Mouse (Mus musculus): Measurements from ENCODE around the gene Prss56. TPM values are rescaled to one million over a fixed set of nuclear protein-coding genes. Genes with fewer than 3 reads are reported as not detected.

Prss56 gene
- not detected for total RNA-seq (2021)
- long read RNA-seq, experiment 1 = 0 reads
- long read RNA-seq, experiment 2, partial matches to known transcripts = 0 of 1 reads
- long read RNA-seq, experiment 2, other reads (novel, unspliced or antisense) = 0 of 1 reads

DNA sequence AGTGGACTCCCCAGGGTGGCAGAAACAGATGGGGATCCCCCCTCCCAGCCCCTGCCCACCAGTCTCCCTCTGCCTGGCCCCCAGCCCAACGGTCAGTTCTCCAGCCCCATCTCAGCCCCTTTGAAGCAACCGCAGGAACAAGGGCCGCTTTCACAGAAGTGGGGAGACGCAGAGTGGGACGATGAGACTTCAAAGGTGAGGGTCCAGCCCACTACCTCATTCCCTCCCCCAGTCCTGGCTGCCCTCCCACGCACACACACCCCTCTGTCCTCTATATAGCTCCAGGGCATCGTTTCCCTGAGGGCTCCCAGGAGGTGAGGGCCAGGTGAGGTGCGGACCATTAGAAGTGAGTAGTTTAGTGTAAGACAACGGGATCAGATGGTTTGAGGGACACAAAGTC, at the start of gene Prss56:
Gene Prss56, plus strand, starts transcription at position 301 of the 400 bp plus-strand sequence.
- no peak for DNase-seq (ENCODE audit: low spot score in 2 of 2)

DNA sequence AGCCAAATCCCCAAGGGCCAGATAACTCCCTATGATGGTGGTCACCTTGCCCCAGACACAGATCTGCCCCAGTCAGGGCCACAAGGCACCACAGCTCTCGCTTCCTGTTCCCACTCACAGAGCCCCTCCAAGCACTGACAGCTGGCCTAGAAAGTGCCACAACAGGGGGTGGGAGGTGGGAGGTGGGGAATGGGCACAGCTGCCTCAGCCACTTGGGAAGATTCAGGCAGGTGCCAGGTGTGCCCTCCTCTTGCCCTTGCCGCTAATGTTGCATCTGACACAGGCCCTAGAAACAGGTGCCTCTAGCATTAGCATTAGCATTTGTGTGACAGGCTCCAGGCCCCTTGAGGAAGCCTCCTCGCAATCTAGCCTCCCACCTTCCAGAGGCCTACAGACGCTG, 41.6 kb upstream of the Prss56 start:
- no peak for DNase-seq (ENCODE audit: low spot score in 2 of 2)

DNA sequence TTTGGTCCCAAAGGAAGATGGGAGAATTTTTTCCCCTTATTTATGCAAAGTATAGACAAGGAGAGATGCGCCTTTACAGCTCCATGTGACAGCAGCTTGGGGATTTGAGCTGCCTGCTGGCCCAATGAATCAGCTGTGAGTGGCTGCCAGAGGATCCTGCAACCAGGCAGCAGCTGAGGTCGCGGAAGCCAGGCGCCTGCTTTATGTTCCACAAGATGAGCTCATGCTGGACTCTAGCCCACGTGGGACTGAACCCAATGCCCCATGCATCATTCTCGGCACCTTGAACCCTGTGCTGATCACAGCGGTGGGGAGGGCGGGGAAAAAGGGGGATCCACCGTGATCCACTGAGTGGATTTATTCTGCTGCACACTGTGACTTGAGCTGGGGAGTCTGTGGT, 40.7 kb upstream of the Prss56 start:
- peak in 1 of 2 experiments; percentile 39 for DNase-seq (ENCODE audit: low spot score in 2 of 2)

GRCm38 (mm10) chr1:87143141-87143540, 40.0 kb upstream of the Prss56 start:
- DNase-seq (ENCODE audit: low spot score in 2 of 2) = no peak

DNA sequence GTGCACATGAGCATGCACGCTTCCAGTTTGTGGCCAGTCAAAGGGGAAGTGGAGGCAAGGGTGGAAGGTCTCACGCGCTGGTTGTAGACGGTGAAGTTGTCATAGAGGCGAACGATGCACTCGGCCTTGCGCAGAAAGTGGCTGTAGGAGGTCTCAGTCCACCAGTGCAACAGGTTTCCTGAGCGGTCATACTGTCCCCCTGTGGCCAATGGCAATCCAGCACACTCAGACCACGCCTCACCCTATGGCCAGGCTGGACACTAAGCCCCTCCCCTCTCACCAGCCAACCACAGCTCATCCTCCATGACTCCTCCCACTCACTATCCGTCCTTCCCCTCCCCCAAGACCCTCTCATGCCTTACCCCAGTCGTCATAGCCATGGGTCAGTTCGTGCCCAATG, 33.7 kb upstream of the Prss56 start:
- DNase-seq (ENCODE audit: low spot score in 2 of 2) = no peak

DNA sequence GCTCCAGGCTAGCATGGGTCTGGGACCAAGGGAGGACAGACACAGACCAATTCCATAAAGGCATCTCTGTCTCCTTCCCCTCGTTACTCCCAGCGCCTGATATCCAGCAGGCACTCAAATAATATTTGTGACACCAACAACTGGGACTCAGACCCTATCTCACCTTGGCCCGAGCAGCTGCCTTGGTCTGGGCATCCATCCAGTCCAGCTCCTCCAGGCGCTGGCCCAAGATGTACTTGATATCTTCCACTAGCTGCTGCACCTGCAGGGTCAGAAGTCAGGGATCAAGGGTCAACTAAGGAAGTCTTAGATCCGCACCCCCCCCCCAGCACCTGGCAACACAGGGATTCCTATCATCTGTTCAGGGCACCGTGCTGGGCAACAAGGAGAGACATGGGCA, 31.8 kb upstream of the Prss56 start:
- DNase-seq (ENCODE audit: low spot score in 2 of 2) = no peak

DNA sequence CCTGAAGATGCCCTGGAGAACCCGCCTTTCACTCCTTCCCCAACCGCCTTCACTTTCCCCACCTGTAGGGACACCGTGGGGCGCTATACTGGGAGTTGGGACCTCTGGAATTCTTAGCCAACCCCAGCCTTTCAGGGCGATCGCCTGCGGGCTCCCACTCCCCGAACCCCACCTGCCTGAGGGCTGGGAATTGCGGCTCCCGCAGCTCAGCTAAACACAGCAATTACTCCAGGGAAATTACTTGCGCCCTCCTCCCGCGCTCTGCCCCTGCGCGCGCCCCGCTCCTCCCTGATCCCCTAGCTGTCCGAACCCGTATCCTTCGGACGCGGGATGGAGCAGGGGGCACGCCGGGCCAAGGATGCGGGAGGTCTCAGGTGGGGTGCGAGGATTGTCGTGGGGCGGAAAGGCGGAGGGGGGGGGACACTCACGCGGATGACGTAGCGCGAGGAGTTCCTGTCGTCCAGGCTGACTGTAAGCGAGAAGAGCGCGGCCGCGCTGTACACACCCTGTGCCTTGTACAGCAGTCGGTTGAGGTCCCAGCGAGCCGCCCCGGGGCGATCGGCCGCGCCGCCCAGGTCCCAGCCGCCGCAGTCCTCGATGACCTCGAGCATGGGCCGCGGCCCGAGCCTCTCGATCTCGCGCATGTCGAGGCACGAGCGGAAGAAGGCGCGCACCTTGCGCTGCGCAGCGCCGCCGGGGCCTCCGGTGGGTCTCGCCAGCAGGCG, 29.2 kb upstream of the Prss56 start:
- no peak for DNase-seq (ENCODE audit: low spot score in 2 of 2)

GRCm38 (mm10) chr1:87154501-87155120, 28.5 kb upstream of the Prss56 start:
- DNase-seq (ENCODE audit: low spot score in 2 of 2) = no peak

- DNase-seq (ENCODE audit: low spot score in 2 of 2) = no peak
These were observed 27.4 kb upstream of the Prss56 start for GRCm38 (mm10) chr1:87155531-87156198.

- DNase-seq (ENCODE audit: low spot score in 2 of 2) = no peak
These were observed 26.9 kb upstream of the Prss56 start, which contains the start of gene Ecel1 for GRCm38 (mm10) chr1:87156199-87156587. TSS of gene Ecel1 (minus strand) at chr1:87156521.

- no peak for DNase-seq (ENCODE audit: low spot score in 2 of 2)
These were observed 23.7 kb upstream of the Prss56 start for GRCm38 (mm10) chr1:87159396-87159795.

DNA sequence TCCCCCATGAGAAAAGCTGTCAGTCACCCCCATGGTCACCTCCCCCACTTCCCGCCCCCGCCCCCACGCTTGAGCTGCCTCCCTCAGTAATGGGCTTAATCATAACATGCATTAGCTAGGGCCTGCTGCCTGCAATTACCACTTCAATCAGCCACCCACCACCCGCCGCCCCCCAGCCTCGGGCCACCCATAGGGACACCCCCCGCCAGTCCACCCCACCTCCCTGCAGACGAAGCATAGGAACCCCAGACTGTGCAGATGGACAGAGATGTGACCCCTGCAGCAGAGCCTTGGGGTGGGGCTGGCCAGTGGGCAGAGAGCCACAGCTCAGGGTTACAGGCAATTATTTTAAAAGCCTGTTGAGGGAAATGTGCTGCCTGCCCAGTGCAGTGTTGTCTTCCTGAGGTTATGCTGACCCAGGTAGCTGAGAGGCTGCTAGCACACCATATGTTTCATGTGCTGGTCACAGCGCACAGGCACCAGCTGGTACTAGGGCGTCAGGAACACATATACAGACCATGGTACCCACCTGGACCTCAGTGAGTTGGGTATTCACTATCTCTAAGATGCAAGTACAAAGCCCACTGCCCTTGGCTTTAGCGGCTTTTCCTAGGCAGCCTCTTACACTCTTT, 18.8 kb upstream of the Prss56 start:
- DNase-seq (ENCODE audit: low spot score in 2 of 2) = no peak

GRCm38 (mm10) chr1:87164796-87165184, 18.3 kb upstream of the Prss56 start:
- no peak for DNase-seq (ENCODE audit: low spot score in 2 of 2)

- no peak for DNase-seq (ENCODE audit: low spot score in 2 of 2)
These were observed 12.7 kb upstream of the Prss56 start for GRCm38 (mm10) chr1:87170458-87170857.

- DNase-seq (ENCODE audit: low spot score in 2 of 2) = no peak
These were observed 11.8 kb upstream of the Prss56 start for GRCm38 (mm10) chr1:87171312-87171711.

GRCm38 (mm10) chr1:87172316-87172715, 10.8 kb upstream of the Prss56 start:
- no peak for DNase-seq (ENCODE audit: low spot score in 2 of 2)

GRCm38 (mm10) chr1:87174006-87174955, 8.8 kb upstream of the Prss56 start:
- DNase-seq (ENCODE audit: low spot score in 2 of 2) = peak in 1 of 2 experiments; percentile 43

DNA sequence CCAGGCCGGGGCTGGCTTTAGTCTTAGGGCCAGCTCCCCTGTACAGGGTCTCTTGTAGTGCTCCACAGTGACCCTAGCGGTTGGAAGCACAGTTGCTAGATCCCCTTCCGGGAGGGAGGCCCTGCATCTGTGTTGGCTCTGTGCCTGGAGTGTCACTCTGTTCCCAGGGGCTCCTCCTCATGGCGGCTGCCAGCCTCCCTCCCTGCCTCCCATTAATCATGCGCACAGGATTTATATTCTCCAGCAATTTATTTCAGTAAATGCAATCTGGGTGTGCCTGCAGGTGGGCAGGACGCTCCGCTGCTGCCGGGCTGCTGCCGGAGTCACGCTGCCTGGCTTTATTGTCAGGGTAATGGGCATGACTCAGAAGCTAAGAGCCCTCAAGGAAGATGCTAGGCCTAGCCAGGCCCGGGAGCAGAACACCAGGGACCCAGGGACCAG, 7.2 kb upstream of the Prss56 start:
- DNase-seq (ENCODE audit: low spot score in 2 of 2) = peak in 1 of 2 experiments; percentile 28

GRCm38 (mm10) chr1:87180896-87181295, 2.2 kb upstream of the Prss56 start:
- DNase-seq (ENCODE audit: low spot score in 2 of 2) = no peak

DNA sequence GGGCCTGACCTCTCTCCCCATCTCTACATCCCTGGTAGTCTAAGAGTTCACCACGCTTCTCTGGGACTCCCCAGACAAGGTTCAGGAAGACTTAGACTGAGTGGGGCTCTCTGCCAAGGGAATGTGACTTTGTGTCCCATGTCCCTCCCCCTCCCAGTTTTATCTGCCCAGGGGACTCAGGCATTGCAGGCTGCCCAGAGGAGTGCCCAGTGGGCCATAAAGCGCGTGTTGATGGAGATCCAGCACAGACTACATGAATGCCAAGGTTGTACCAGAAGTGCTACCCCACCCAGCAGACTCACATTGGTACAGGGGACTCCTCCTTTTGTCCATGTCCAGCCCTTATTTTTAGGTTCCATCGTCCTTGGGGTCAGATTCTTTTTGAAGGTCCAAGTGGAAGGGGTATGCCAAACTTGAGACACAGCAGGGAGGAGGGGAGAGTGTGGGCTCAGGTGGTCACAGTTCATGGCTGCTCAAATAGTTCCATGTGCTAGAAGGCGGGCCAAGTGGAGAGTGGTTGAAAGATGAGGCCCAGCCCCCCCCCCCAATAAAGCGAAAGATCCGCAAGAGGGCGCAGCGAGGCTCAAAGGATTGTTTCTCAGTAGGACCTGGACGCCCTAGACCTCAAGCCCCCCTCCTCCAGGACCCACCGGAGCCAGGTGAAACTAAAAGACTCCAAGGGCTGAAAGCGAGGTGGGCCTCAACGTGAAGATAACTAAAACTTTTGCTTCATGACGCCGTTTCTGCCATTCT, 1.1 kb downstream of the Prss56 start:
- DNase-seq (ENCODE audit: low spot score in 2 of 2) = no peak

All from adrenal gland, postnatal 4 days (tissue).